Mouse (Mus musculus) CD8-positive naive resting alpha-beta T cell, adult 2 months (primary cell): ENCODE results near the gene Krtcap3.

ENCODE experiments used
- DNase-seq, 2 experiments: peaks; one replicate each; pipeline ENCODE4 v3.0.0; 2022; ENCODE audit warnings: low read depth in 2 of 2, low spot score in 2 of 2

The Krtcap3 gene

GRCm38 (mm10) chr5:31298486-31298885 lies 47.0 kb downstream of the Krtcap3 start:
- no peak for DNase-seq

- DNase-seq = no peak
Observed at GRCm38 (mm10) chr5:31301866-31302265, 50.4 kb downstream of the Krtcap3 start.
